In genomic region chr17:12990567-12991145, GRCm38 (mm10) we compare ENCODE assay signal across 8 mouse cellular contexts. TPM values are rescaled to one million over a fixed set of nuclear protein-coding genes. Genes with fewer than 3 reads are reported as not detected.
A peak's percentile ranks its signal among the peaks of the same experiment; 100 is the strongest.
DNase-seq lines count a peak whose midpoint lies in the region; ATAC-seq and TF ChIP-seq lines count a peak whose summit lies in the region.

No protein-coding gene starts in this region.

- DNase-seq in lung, postnatal 10 days = no peak
- DNase-seq in urinary bladder, adult 18-20 months (ENCODE audit: low spot score in 2 of 2) = no peak
- DNase-seq in layer of hippocampus, adult 18-20 months (ENCODE audit: low spot score in 2 of 2) = no peak

- H3K9me3 ChIP-seq in lung, embryonic 15.5 days = no peaks in the 10 kb centered on the region
- no peaks in the 10 kb centered on the region for H3K9me3 ChIP-seq in embryonic facial prominence, embryonic 12.5 days
- H3K9me3 ChIP-seq in intestine, postnatal 0 days (ENCODE audit: control insufficient read depth) = no peaks in the 10 kb centered on the region

- peak overlapping the region; percentile 100 for H3K27ac ChIP-seq in lung, embryonic 15.5 days
- H3K27ac ChIP-seq in embryonic facial prominence, embryonic 12.5 days = peak overlapping the region; percentile 99; the same call in 1 of the 2 replicates
- peak overlapping the region; percentile 100 for H3K27ac ChIP-seq in intestine, postnatal 0 days (ENCODE audit: low read depth, low read length)
- no peak overlapping the region for H3K27ac ChIP-seq in olfactory bulb, adult 2 months (ENCODE audit: insufficient read depth, low read depth, low read length)

- H3K4me3 ChIP-seq in lung, embryonic 15.5 days = peak overlapping the region; percentile 100
- peak overlapping the region; percentile 93 for H3K4me3 ChIP-seq in embryonic facial prominence, embryonic 12.5 days
- peak overlapping the region; percentile 100 for H3K4me3 ChIP-seq in intestine, postnatal 0 days (ENCODE audit: low read depth, low read length)
- peak overlapping the region; percentile 52; the same call in 1 of the 2 replicates for H3K4me3 ChIP-seq in olfactory bulb, adult 2 months (ENCODE audit: insufficient read depth, low read depth, low read length)

- H3K36me3 ChIP-seq in lung, embryonic 15.5 days = peaks cover 5% of the 10 kb centered on the region; the same call in 1 of the 2 replicates
- H3K36me3 ChIP-seq in embryonic facial prominence, embryonic 12.5 days = peaks cover 6% of the 10 kb centered on the region; the same call in 1 of the 2 replicates
- no peaks in the 10 kb centered on the region for H3K36me3 ChIP-seq in intestine, postnatal 0 days (ENCODE audit: control insufficient read depth, insufficient read depth)

- no peak for TF ChIP-seq POLR2A in olfactory bulb, adult 2 months (IDR thresholded peaks at IDR 0.05; ENCODE audit: insufficient read depth, low read depth, low read length)

- 35% methylated on average over 8 of the region's 8 CpGs for WGBS in lung, embryonic 15.5 days
- WGBS in embryonic facial prominence, embryonic 12.5 days = 68% methylated on average over 8 of the region's 8 CpGs
- WGBS in intestine, postnatal 0 days = 31% methylated on average over 8 of the region's 8 CpGs
- WGBS in olfactory bulb, adult 2 months = 41% methylated on average over 8 of the region's 8 CpGs

- H3K9ac ChIP-seq in lung, embryonic 15.5 days = peak overlapping the region; percentile 100
- peak overlapping the region; percentile 70 for H3K9ac ChIP-seq in embryonic facial prominence, embryonic 12.5 days
- peak overlapping the region; percentile 100 for H3K9ac ChIP-seq in intestine, postnatal 0 days (ENCODE audit: low read depth, low read length)

- no peak for ATAC-seq in lung, embryonic 15.5 days (ENCODE audit: borderline replicate concordance, extremely low read depth, low FRiP score, low TSS enrichment)
- ATAC-seq in embryonic facial prominence, embryonic 12.5 days (ENCODE audit: insufficient number of reproducible peaks, insufficient read depth, low FRiP score, low TSS enrichment) = no peak
- no peak for ATAC-seq in intestine, postnatal 0 days
- ATAC-seq in erythroid progenitor cell, adult 5-6 weeks (replicated peaks; ENCODE audit: low FRiP score, poor library complexity, severe bottlenecking) = no peak

- TF ChIP-seq CTCF in intestine, postnatal 0 days (IDR thresholded peaks at IDR 0.05; ENCODE audit: low read depth) = 0 out of 2 replicates have a peak, but pooled peaks have one; percentile 3
- no peak for TF ChIP-seq CTCF in olfactory bulb, adult 2 months (IDR thresholded peaks at IDR 0.05; ENCODE audit: insufficient read depth, low read depth, low read length)

- H3K4me1 ChIP-seq in lung, embryonic 15.5 days = peaks cover 18% of the 10 kb centered on the region; the same call in 1 of the 2 replicates
- H3K4me1 ChIP-seq in embryonic facial prominence, embryonic 12.5 days = peaks cover 6% of the 10 kb centered on the region; the same call in 1 of the 2 replicates
- H3K4me1 ChIP-seq in intestine, postnatal 0 days (replicated peaks; ENCODE audit: control insufficient read depth, insufficient read depth, low read length) = no peaks in the 10 kb centered on the region
- H3K4me1 ChIP-seq in olfactory bulb, adult 2 months (ENCODE audit: control insufficient read depth, insufficient read depth, low read length) = 0 out of 2 replicates have a peak, but pooled peaks cover 3% of the 10 kb centered on the region

- peak overlapping the region; percentile 89 for H3K4me2 ChIP-seq in lung, embryonic 15.5 days
- peak overlapping the region; percentile 82 for H3K4me2 ChIP-seq in embryonic facial prominence, embryonic 12.5 days (replicated peaks)
- peak overlapping the region; percentile 72 for H3K4me2 ChIP-seq in intestine, postnatal 0 days (replicated peaks; ENCODE audit: low read depth)

- no peaks in the 10 kb centered on the region for H3K27me3 ChIP-seq in lung, embryonic 15.5 days
- H3K27me3 ChIP-seq in embryonic facial prominence, embryonic 12.5 days = no peaks in the 10 kb centered on the region
- no peaks in the 10 kb centered on the region for H3K27me3 ChIP-seq in intestine, postnatal 0 days (replicated peaks; ENCODE audit: control insufficient read depth, insufficient read depth, low read length)

RNA-seq across cellular contexts. Expression of gene Wtap, which starts 3.3 kb away (rescaled TPM):
- polyA plus RNA-seq in lung, embryonic 15.5 days (2015; fragmentation: Nextera tagmentation; extraction: Ambion mirVana) = 115 and 129 TPM in 2 replicates
- 141 and 146 TPM in 2 replicates for polyA plus RNA-seq in embryonic facial prominence, embryonic 12.5 days (2016; fragmentation: Nextera tagmentation; extraction: Ambion mirVana)
- polyA plus RNA-seq in intestine, postnatal 0 days (2015; fragmentation: Nextera tagmentation; extraction: Ambion mirVana) = 86.8 and 87.2 TPM in 2 replicates
- not detected in 2 replicates for polyA plus RNA-seq in olfactory bulb, adult 2 months (2012; ENCODE audit: insufficient read depth, insufficient read length, low replicate concordance, missing spikeins)
- total RNA-seq in erythroid progenitor cell, adult 5-6 weeks (2015; ENCODE audit: low replicate concordance) = 66.0 and 97.3 TPM in 2 replicates
- 108 and 124 TPM in 2 replicates for total RNA-seq in erythroid progenitor cell, adult 5-6 weeks (2017; ENCODE audit: low replicate concordance)
- 10 to 100 TPM; 54.6 to 54.8 TPM for total RNA-seq in layer of hippocampus, adult 18-20 months (2021)

RNA-seq across cellular contexts. Expression of gene Sod2, which starts 16.0 kb away (rescaled TPM):
- polyA plus RNA-seq in lung, embryonic 15.5 days (2015; fragmentation: Nextera tagmentation; extraction: Ambion mirVana) = 101 and 106 TPM in 2 replicates
- 83.1 and 87.8 TPM in 2 replicates for polyA plus RNA-seq in embryonic facial prominence, embryonic 12.5 days (2016; fragmentation: Nextera tagmentation; extraction: Ambion mirVana)
- 125 and 138 TPM in 2 replicates for polyA plus RNA-seq in intestine, postnatal 0 days (2015; fragmentation: Nextera tagmentation; extraction: Ambion mirVana)
- 78.0 TPM in 1 of 2 replicates, not detected in the other for polyA plus RNA-seq in olfactory bulb, adult 2 months (2012; ENCODE audit: insufficient read depth, insufficient read length, low replicate concordance, missing spikeins)
- total RNA-seq in erythroid progenitor cell, adult 5-6 weeks (2015; ENCODE audit: low replicate concordance) = 18.4 and 58.3 TPM in 2 replicates
- total RNA-seq in erythroid progenitor cell, adult 5-6 weeks (2017; ENCODE audit: low replicate concordance) = 8.0 and 16.8 TPM in 2 replicates
- 100 to 1,000 TPM; 270 to 271 TPM for total RNA-seq in layer of hippocampus, adult 18-20 months (2021)

RNA-seq across cellular contexts. Expression of gene Acat2, which starts 30.1 kb away (rescaled TPM):
- 116 and 117 TPM in 2 replicates for polyA plus RNA-seq in lung, embryonic 15.5 days (2015; fragmentation: Nextera tagmentation; extraction: Ambion mirVana)
- 280 and 284 TPM in 2 replicates for polyA plus RNA-seq in embryonic facial prominence, embryonic 12.5 days (2016; fragmentation: Nextera tagmentation; extraction: Ambion mirVana)
- 62.7 and 69.3 TPM in 2 replicates for polyA plus RNA-seq in intestine, postnatal 0 days (2015; fragmentation: Nextera tagmentation; extraction: Ambion mirVana)
- polyA plus RNA-seq in olfactory bulb, adult 2 months (2012; ENCODE audit: insufficient read depth, insufficient read length, low replicate concordance, missing spikeins) = not detected in 2 replicates
- 3.2 and 17.2 TPM in 2 replicates for total RNA-seq in erythroid progenitor cell, adult 5-6 weeks (2015; ENCODE audit: low replicate concordance)
- total RNA-seq in erythroid progenitor cell, adult 5-6 weeks (2017; ENCODE audit: low replicate concordance) = 3.9 and 7.3 TPM in 2 replicates
- total RNA-seq in layer of hippocampus, adult 18-20 months (2021) = 10 to 100 TPM; 48.9 to 49.2 TPM

RNA-seq across cellular contexts. Expression of gene Acat3, which starts 50.3 kb away (rescaled TPM):
- 0.60 and 0.89 TPM in 2 replicates for polyA plus RNA-seq in lung, embryonic 15.5 days (2015; fragmentation: Nextera tagmentation; extraction: Ambion mirVana)
- polyA plus RNA-seq in embryonic facial prominence, embryonic 12.5 days (2016; fragmentation: Nextera tagmentation; extraction: Ambion mirVana) = 1.0 and 1.4 TPM in 2 replicates
- 0.18 and 0.51 TPM in 2 replicates for polyA plus RNA-seq in intestine, postnatal 0 days (2015; fragmentation: Nextera tagmentation; extraction: Ambion mirVana)
- not detected in 2 replicates for polyA plus RNA-seq in olfactory bulb, adult 2 months (2012; ENCODE audit: insufficient read depth, insufficient read length, low replicate concordance, missing spikeins)
- not detected in 2 replicates for total RNA-seq in erythroid progenitor cell, adult 5-6 weeks (2015; ENCODE audit: low replicate concordance)
- total RNA-seq in erythroid progenitor cell, adult 5-6 weeks (2017; ENCODE audit: low replicate concordance) = not detected in 2 replicates
- total RNA-seq in layer of hippocampus, adult 18-20 months (2021) = 1 to 10 TPM; 5.8 to 6.5 TPM

Comparison
In these comparisons a context has a peak if more than half of its experiments do, and no peak if none do; other contexts are left out.
1. RNA of gene Wtap, which starts 3.3 kb away (polyA plus RNA-seq): 141 to 146 TPM in embryonic facial prominence, embryonic 12.5 days, 115 to 129 TPM in lung, embryonic 15.5 days and 86.8 to 87.2 TPM in intestine, postnatal 0 days; not detected in olfactory bulb, adult 2 months; every median in the first group is over 10 times any median in the second.
2. Peak in every context shown above with its lines, with median percentiles within 50 percentile points of each other: H3K4me2 ChIP-seq, H3K4me3 ChIP-seq and H3K9ac ChIP-seq.